Mouse (Mus musculus): Measurements from ENCODE around the gene Ghdc. TPM values are rescaled to one million over a fixed set of nuclear protein-coding genes. Genes with fewer than 3 reads are reported as not detected.

Gene Ghdc
- polyA plus RNA-seq, 1 experiment: 18.2 TPM

- WGBS: 17% methylated on average over 5 of the region's 5 CpGs
- peak; percentile 30 for DNase-seq
- Histone ChIP-seq H3K4me1 (ENCODE audit: control insufficient read depth, insufficient read depth, low read length) (peaks cover 41% of the 10 kb centered on the region), H3K4me3 (replicated peaks; ENCODE audit: extremely low read depth, low read depth, low read length) (no peak overlapping the region)
- TF ChIP-seq CTCF (IDR thresholded peaks at IDR 0.05; ENCODE audit: insufficient read depth, low read length): no peak
- peak; percentile 44; the same call in 1 of the 2 replicates for TF ChIP-seq POLR2A (IDR thresholded peaks at IDR 0.05; ENCODE audit: borderline replicate concordance, extremely low read depth, low read depth, low read length)
These were observed 45.7 kb downstream of the Ghdc start for GRCm38 (mm10) chr11:100724919-100725512.

- DNase-seq: no peak
- TF ChIP-seq CTCF (IDR thresholded peaks at IDR 0.05; ENCODE audit: insufficient read depth, low read length): no peak
- no peak for TF ChIP-seq POLR2A (IDR thresholded peaks at IDR 0.05; ENCODE audit: borderline replicate concordance, extremely low read depth, low read depth, low read length)
- WGBS: 29% methylated on average over 2 of the region's 2 CpGs
- Histone ChIP-seq H3K4me1 (ENCODE audit: control insufficient read depth, insufficient read depth, low read length) (peaks cover 44% of the 10 kb centered on the region), H3K4me3 (replicated peaks; ENCODE audit: extremely low read depth, low read depth, low read length) (no peak overlapping the region)
These were observed 48.2 kb downstream of the Ghdc start for GRCm38 (mm10) chr11:100722493-100723028.

GRCm38 (mm10) chr11:100721776-100722492 is 48.8 kb downstream of the Ghdc start:
- TF ChIP-seq POLR2A (IDR thresholded peaks at IDR 0.05; ENCODE audit: borderline replicate concordance, extremely low read depth, low read depth, low read length) (no peak), CTCF (IDR thresholded peaks at IDR 0.05; ENCODE audit: insufficient read depth, low read length) (no peak)
- no peak for DNase-seq
- Histone ChIP-seq H3K4me1 (ENCODE audit: control insufficient read depth, insufficient read depth, low read length) (peaks cover 40% of the 10 kb centered on the region), H3K4me3 (replicated peaks; ENCODE audit: extremely low read depth, low read depth, low read length) (no peak overlapping the region)
- WGBS: 29% methylated on average over 8 of the region's 8 CpGs

- DNase-seq: no peak
- H3K4me1 ChIP-seq (ENCODE audit: control insufficient read depth, insufficient read depth, low read length): peaks cover 40% of the 10 kb centered on the region
- H3K4me3 ChIP-seq (replicated peaks; ENCODE audit: extremely low read depth, low read depth, low read length): no peak overlapping the region
- WGBS: 27% methylated on average over 4 of the region's 4 CpGs
- TF ChIP-seq CTCF (IDR thresholded peaks at IDR 0.05; ENCODE audit: insufficient read depth, low read length) (no peak), POLR2A (IDR thresholded peaks at IDR 0.05; ENCODE audit: borderline replicate concordance, extremely low read depth, low read depth, low read length) (no peak)
These were observed 49.5 kb downstream of the Ghdc start for GRCm38 (mm10) chr11:100721254-100721653.

GRCm38 (mm10) chr11:100720345-100720744 is 50.4 kb downstream of the Ghdc start:
- no peak overlapping the region for H3K4me3 ChIP-seq (replicated peaks; ENCODE audit: extremely low read depth, low read depth, low read length)
- no peak for TF ChIP-seq CTCF (IDR thresholded peaks at IDR 0.05; ENCODE audit: insufficient read depth, low read length)
- TF ChIP-seq POLR2A (IDR thresholded peaks at IDR 0.05; ENCODE audit: borderline replicate concordance, extremely low read depth, low read depth, low read length): no peak
- H3K4me1 ChIP-seq (ENCODE audit: control insufficient read depth, insufficient read depth, low read length): peaks cover 35% of the 10 kb centered on the region
- 26% methylated on average over 5 of the region's 5 CpGs for WGBS
- no peak for DNase-seq

GRCm38 (mm10) chr11:100719893-100720292 is 50.9 kb downstream of the Ghdc start:
- H3K4me1 ChIP-seq (ENCODE audit: control insufficient read depth, insufficient read depth, low read length): peaks cover 31% of the 10 kb centered on the region

GRCm38 (mm10) chr11:100719312-100719711 is 51.4 kb downstream of the Ghdc start:
- no peak overlapping the region for H3K4me3 ChIP-seq (replicated peaks; ENCODE audit: extremely low read depth, low read depth, low read length)
- 75% methylated on average over 3 of the region's 3 CpGs for WGBS
- DNase-seq: no peak
- TF ChIP-seq CTCF (IDR thresholded peaks at IDR 0.05; ENCODE audit: insufficient read depth, low read length) (no peak), POLR2A (IDR thresholded peaks at IDR 0.05; ENCODE audit: borderline replicate concordance, extremely low read depth, low read depth, low read length) (no peak)
- H3K4me1 ChIP-seq (ENCODE audit: control insufficient read depth, insufficient read depth, low read length): peaks cover 30% of the 10 kb centered on the region

More at GRCm38 (mm10) chr11:100719893-100720292, 50.9 kb downstream of the Ghdc start:
- WGBS: 67% methylated on average over 11 of the region's 11 CpGs
- DNase-seq: no peak
- H3K4me3 ChIP-seq (replicated peaks; ENCODE audit: extremely low read depth, low read depth, low read length): no peak overlapping the region
- TF ChIP-seq CTCF (IDR thresholded peaks at IDR 0.05; ENCODE audit: insufficient read depth, low read length) (no peak), POLR2A (IDR thresholded peaks at IDR 0.05; ENCODE audit: borderline replicate concordance, extremely low read depth, low read depth, low read length) (no peak)

- no peak overlapping the region for H3K4me3 ChIP-seq (replicated peaks; ENCODE audit: extremely low read depth, low read depth, low read length)
- TF ChIP-seq CTCF (IDR thresholded peaks at IDR 0.05; ENCODE audit: insufficient read depth, low read length) (no peak), POLR2A (IDR thresholded peaks at IDR 0.05; ENCODE audit: borderline replicate concordance, extremely low read depth, low read depth, low read length) (no peak)
- no peak for DNase-seq
- WGBS: 82% methylated on average over 4 of the region's 4 CpGs
- peaks cover 30% of the 10 kb centered on the region for H3K4me1 ChIP-seq (ENCODE audit: control insufficient read depth, insufficient read depth, low read length)
These were observed 51.9 kb downstream of the Ghdc start for GRCm38 (mm10) chr11:100718866-100719265.

- TF ChIP-seq CTCF (IDR thresholded peaks at IDR 0.05; ENCODE audit: insufficient read depth, low read length): no peak
- TF ChIP-seq POLR2A (IDR thresholded peaks at IDR 0.05; ENCODE audit: borderline replicate concordance, extremely low read depth, low read depth, low read length): no peak
- H3K4me1 ChIP-seq (ENCODE audit: control insufficient read depth, insufficient read depth, low read length): peaks cover 30% of the 10 kb centered on the region
- no peak for DNase-seq
- WGBS: 94% methylated on average over 7 of the region's 7 CpGs
- H3K4me3 ChIP-seq (replicated peaks; ENCODE audit: extremely low read depth, low read depth, low read length): no peak overlapping the region
These were observed 52.3 kb downstream of the Ghdc start for GRCm38 (mm10) chr11:100718462-100718861.

Measured in lung, adult 2 months (tissue).